Mouse (Mus musculus): Measurements from ENCODE around the gene Hmgn2.

DNA sequence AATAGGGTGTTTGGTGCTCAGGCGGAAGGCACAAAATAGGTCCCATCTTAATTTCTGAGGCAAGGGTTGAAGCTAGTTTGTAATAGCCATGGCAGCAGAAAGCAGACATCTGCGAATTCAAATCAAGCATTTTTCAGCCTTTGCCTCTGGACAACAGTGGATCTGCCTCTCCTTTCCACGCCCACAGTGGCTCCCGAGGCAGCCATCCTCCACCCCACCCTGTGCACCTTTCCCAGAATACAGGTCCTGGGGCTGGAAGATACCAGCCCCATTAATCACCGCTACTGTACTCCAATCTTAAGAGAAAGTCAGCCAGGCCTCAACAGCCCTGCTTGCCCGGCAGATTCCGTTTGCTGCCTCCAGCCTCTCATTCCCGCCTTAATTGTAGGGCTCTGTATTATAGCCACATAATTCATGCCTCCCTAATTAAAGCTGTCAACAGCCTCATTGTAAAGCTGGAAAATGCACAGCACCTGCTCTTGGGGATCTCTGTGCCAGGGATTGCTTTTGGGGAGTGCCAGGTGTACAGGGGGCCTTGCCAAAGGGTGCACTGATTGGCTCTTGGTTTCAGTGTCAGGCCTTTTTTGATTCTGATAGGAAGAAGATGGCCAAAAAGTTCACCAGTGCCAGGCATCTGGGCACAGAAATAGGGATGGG is 792 bp upstream of the Hmgn2 start:
- TF ChIP-seq POLR2A (IDR thresholded peaks at IDR 0.05; ENCODE audit: borderline replicate concordance, extremely low read depth, insufficient read depth, insufficient read length, poor library complexity, severe bottlenecking) = no peak
- no peak for TF ChIP-seq CTCF (IDR thresholded peaks at IDR 0.05; ENCODE audit: borderline replicate concordance, extremely low read depth, insufficient read depth, insufficient read length)
